Mouse (Mus musculus) layer of hippocampus, adult 9-11 months (tissue): ENCODE results near the gene Foxn1.

ENCODE experiments used
- DNase-seq: peaks from one replicate; pipeline ENCODE4 v3.0.0; 2022

The Foxn1 gene

GRCm38 (mm10) chr11:78355471-78356238, 30.7 kb downstream of the Foxn1 start:
- DNase-seq, result no peak

- DNase-seq, result no peak
These were observed 31.5 kb downstream of the Foxn1 start for GRCm38 (mm10) chr11:78354905-78355304.

GRCm38 (mm10) chr11:78353081-78353480, 33.3 kb downstream of the Foxn1 start:
- no peak for DNase-seq

GRCm38 (mm10) chr11:78349441-78350358, 36.7 kb downstream of the Foxn1 start:
- no peak for DNase-seq

DNA sequence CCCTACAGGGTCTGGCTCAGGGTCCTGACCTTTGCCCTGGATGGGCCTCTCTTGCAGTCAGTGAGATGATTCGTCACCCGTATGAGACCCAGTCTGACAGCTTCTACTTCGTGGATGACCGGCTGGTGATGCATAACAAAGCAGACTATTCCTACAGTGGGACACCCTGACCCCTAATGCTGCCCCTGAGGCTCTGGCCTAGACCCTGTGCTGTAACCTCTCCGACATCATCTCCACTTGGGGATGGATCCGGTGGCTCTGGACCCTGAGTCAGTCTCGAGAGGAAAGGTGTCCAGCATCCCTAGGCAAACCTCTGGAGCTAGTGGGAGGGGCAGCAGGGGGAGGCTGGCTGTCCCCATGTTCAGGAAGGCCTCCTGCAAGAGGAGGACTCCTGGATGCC, 37.9 kb downstream of the Foxn1 start:
- no peak for DNase-seq

DNA sequence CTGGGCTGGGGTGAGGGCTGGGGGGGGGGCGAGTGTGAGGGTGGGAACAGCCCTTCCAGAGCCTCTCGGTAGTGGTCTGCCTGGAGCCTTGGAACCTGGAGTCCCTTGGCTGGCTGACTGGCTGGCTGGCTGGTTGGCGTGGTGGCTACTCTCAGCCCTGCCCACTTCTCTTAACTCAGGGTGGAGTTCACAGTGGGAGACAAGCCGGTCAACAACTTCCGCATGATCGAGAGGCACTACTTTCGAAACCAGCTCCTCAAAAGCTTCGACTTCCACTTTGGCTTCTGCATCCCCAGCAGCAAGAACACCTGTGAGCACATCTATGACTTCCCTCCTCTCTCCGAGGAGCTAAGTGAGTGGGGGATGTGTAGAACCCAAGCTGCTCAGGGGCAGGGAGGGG, 38.5 kb downstream of the Foxn1 start:
- DNase-seq, result no peak

GRCm38 (mm10) chr11:78347070-78347754, 39.1 kb downstream of the Foxn1 start:
- DNase-seq, result peak; percentile 54

DNA sequence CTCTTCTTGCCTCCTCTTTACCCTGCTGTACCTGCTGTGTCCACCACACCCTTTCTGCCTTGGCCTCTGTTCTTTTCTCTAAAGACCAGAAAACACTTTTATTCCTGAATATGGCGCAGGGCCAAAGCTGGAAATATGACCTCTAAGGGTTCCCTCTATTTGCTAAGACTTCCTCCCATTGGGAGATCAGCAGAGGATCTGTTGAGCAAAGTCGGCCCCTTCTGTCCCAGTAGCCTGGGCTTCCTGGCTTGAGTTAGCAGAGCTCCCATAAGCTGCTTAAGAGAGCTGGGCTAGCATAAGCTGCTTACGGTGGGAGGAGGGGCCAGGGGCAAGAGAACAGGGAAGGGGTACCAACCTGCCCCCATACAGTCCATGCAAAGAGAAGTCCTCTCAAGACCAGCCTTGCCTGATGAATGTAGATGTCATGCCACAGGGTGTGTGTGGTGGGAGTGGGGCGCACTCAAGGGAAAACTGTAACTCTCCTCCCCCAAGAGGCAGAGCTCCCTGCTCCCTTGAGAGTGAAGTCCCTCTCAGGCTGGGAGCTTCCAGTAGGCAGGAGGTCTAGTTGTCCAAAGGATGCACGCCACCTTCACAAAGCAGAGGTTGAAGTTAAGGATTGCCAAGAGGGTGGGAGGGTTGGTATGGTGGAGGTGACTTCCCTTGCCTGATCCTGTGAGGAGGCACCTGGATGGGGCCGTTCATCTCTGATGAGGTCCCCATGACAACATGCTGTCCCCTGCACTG, 39.9 kb downstream of the Foxn1 start:
- DNase-seq, result no peak

DNA sequence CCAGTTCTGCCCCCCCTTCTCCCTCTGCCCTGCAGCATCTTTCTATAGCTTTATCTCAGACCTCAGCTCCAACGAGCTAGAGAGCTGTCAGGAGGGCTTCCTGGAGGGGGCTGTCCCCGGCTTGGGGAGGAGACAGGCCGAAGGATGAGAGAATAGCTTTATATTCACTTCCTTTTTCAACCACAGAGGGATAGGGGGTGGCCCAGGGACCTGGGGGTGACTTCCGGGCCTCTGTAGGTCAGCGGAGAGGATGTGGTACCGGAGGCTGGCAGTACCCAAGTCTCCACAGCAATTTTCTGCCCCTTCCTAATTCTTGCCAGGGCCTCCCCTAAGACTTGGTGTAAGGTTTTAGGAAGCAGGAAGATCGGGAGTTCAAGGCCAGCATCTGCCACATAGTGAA, 40.6 kb downstream of the Foxn1 start:
- DNase-seq, result no peak

DNA sequence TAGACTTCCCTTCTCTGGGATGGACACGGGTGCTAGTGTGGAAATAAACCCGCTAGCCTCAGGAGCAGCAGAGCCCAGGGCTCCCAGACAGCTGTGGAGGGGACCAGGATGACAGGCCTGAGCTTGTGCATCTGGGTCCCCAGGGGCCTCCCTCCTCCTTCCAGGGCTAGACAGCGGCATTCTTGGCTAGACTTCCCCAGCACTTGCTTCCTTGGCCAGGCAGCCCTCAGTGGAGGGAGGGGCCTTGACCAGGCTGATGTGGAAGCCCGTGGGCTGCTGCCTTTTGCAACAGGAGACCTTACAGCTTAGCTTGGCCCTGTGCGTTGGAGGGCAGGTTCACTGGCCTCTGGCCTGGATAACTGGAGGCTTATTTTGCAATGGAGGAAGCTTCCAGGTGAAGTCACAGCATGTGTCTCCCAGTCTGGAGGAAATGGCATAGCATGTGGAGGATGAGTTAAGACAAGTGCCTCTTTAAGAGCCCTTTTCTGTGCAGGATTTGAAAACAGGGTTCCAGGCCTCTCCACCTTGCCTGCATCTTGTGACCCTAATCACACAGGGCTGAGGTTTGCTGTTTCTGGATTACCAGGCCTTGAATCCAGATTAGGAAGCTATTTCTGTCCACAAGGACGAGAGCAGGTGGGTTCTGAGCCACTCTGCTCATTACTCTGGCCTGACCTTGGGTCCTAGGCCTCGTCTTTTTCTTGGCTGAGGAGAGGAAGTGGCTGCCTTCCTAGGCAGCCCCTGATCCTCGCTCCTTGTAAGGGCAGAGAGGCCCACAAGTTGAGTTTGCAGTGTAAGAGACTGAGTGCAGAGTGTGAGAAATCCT, 41.3 kb downstream of the Foxn1 start:
- no peak for DNase-seq

GRCm38 (mm10) chr11:78344328-78344889, 41.9 kb downstream of the Foxn1 start:
- DNase-seq, result no peak

DNA sequence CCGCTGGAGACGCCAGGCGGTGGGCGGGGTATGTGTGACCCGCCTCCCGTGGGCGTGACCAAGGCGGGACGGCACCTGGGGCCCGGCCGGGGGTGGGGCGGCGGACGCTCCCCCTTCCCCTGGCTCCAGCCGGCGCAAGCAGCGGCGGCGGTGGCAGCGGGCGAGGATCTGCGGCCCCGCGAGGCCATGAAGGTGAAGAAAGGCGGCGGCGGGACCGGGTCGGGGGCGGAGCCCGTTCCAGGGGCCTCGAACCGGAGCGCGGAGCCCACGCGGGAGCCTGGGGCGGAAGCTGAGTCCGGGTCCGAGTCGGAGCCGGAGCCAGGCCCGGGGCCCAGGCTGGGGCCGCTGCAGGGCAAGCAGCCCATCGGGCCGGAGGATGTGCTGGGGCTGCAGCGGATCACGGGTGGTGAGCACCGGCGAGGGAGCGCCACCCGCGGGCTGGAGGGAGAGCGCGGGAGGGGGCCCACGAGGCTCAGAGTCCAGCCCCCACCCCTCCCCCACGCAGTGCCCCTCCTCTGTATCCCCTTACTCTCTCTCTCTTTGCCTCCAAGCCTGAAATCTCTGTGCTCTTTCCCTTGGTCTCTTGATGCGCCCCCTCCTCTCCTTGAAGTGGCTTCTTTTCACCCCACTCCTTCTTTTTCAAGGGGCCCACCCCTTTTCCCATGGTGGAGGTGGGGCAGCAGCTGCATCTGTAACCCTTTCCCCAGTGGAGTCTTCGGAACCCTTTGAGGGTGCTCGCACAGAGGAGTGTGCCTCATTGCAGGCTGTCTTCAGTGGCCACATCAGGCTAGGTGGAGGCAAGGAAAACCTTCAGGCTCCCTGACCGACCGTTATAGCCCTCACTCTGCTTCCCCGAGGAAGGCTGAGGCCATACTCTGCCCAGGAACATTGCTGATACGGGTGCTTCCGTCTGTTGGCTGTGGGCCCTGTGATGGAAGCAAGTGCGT, 42.7 kb downstream of the Foxn1 start, which contains the start of gene Unc119:
Unc119 (plus strand) TSS at position 102 of the 947 bp plus-strand sequence.
- peak; percentile 54 for DNase-seq

GRCm38 (mm10) chr11:78341702-78342101, 44.7 kb downstream of the Foxn1 start:
- DNase-seq, result no peak

GRCm38 (mm10) chr11:78337040-78337439, 49.3 kb downstream of the Foxn1 start:
- no peak for DNase-seq

DNA sequence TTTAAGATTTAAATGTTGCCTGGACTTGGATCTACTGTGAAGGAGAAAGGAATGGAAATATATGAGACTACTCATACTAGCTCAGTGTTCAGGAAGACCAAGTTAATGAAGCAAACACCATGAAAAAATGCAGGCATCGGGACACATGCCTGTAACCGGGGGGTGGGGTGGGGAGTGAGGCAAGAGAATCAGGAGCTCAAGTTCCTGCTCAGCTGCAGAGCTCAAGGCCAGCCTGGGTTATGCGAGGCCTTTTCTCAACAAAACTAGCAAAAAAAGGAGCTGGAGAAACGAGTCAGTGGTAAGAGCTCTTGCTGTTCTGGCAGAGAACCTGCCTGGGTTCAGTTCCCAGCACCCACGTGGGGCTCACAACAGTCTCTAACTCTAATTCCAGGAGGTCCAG, 52.4 kb downstream of the Foxn1 start:
- no peak for DNase-seq

DNA sequence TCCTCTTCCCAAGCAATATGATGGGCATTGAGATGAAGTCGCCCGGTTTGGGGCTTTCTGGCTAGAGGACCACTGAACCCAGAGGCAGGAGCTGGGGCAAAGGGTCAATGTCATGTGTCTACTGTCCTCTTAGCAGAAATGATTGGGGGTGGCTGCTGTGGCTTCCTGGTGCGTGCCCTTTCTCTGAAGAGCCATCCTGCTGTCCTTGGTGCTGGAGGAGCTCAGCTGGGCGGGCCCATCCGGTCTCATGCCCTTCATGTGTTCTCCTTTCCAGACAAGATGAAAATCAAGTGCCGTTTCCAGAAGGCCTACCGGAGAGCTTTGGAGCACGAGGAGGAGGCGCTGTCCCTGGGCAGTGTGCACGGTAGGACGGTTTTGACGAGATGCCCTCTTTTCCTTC, 53.7 kb downstream of the Foxn1 start:
- no peak for DNase-seq

DNA sequence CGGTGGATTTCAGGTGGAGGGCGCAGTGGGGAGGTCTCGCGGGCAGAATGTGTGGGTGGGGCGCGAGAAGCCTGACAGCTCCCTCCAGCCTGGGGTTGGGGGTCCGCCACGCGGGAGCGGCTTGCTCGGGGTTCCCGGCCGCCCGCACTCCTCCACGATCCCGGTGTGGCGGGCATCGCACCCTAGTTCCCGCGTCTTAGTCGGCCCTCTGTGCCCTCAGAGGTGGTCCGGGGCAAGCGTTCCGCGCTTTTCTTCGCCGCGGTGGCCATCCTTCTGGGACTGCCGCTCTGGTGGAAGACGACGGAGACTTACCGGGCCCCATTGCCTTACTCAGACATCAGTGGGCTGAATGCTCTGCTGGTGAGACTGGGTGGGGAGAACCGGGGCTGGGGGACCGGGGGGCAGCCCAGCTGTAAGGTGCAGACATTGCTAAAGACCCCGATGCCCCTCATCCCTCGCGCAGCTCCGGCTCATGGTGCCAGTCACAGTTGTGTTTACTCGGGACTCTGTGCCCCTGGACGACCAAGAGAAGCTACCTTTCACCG, 57.8 kb downstream of the Foxn1 start:
- DNase-seq, result no peak

DNA sequence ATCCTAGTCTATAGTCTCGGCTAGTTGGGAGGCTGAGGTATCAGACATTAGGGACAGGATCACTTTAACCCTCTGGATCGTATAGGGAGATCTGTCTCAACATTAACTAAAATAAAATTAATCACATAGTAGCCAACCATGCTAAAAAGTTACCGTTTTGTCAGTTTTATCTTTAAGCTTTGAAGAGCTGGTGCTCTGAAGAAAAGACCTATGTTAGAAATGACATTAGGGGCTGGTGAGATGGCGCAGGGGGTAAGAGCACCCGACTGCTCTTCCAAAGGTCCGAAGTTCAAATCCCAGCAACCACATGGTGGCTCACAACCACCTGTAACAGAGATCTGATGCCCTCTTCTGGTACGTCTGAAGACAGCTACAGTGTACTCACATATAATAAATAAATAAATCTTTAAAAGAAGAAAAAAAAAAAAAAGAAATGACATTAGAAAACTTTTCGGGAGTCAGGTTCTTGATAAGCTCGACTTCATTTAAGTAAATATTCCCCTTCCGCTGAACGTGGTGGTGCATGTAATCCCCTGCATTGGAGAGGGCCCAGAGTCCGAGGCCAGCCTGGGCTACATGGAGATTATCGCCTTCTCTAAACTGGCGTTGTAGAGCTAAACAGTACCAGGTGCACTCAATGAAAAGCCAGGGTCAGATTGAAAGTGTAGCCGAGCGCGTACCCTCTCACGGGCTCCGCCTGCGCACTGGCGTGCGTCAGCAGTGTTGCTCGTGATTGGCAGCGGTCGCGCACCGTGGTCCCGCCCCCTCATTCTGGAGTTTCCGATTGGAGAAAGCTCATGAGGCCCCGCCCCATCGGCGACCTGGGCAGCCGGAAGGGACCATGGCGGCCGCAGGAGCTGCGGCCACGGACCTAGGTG, 58.5 kb downstream of the Foxn1 start, which contains the start of gene Pigs:
Pigs (plus strand) TSS at position 782 of the 878 bp plus-strand sequence.
- DNase-seq, result peak; percentile 96

GRCm38 (mm10) chr11:78327215-78327614, 59.1 kb downstream of the Foxn1 start:
- DNase-seq, result no peak
